Mouse (Mus musculus): ENCODE results near the gene Ntn4.

The Ntn4 gene

GRCm38 (mm10) chr10:93783216-93784013 lies 142.9 kb downstream of the Ntn4 start:
- DNase-seq (ENCODE audit: inconsistent ontology term) = peak; percentile 61

All from Muller cell, postnatal 12 days (primary cell).